In the genomic region with DNA sequence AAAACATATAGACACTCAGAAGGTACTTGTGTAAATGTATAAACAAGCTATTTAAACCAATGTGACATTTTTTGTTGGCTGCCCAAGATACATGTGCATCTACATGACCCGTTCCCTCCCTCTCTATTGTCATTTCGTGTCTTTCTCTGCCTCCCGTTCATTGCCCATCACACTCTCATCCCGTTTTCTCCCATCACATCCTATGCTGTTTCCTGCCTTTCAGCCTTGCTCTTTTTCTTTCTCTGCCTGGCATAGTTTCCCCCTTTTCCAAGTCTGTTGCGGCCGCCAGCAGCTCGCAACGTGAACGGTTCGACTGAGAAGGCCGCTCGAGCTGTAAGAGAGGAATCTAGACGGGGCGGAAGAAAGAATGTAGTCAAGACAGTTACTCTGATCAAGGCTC, we compare ENCODE assay signal across 19 mouse cellular contexts.
"Had no signal": no experiment of that assay in that cellular context is flagged by ENCODE, and none has a peak within 500 bp of the region (broad histone marks: within the 10 kb centered on the region; RNA-seq: fewer than 3 reads in every experiment).

No protein-coding gene starts in this region.

- H3K4me3 ChIP-seq: midbrain, embryonic 10.5 days; midbrain, embryonic 12.5 days; myocyte; neural tube, embryonic 13.5 days; neural tube, embryonic 15.5 days had no signal

- H3K9me3 ChIP-seq: midbrain, embryonic 10.5 days; midbrain, embryonic 12.5 days; neural tube, embryonic 13.5 days; neural tube, embryonic 15.5 days had no signal

- H3K9ac ChIP-seq: lung, embryonic 14.5 days; midbrain, embryonic 12.5 days; neural tube, embryonic 13.5 days; neural tube, embryonic 15.5 days had no signal

- H3K4me1 ChIP-seq: midbrain, embryonic 10.5 days; midbrain, embryonic 12.5 days; neural tube, embryonic 13.5 days; neural tube, embryonic 15.5 days had no signal

- ATAC-seq: midbrain, embryonic 16.5 days had no signal

- H3K27me3 ChIP-seq: midbrain, embryonic 12.5 days; neural tube, embryonic 13.5 days; neural tube, embryonic 15.5 days had no signal

- H3K4me2 ChIP-seq: lung, embryonic 14.5 days; midbrain, embryonic 12.5 days; neural tube, embryonic 13.5 days; neural tube, embryonic 15.5 days had no signal

- H3K36me3 ChIP-seq: midbrain, embryonic 10.5 days; midbrain, embryonic 12.5 days; neural tube, embryonic 13.5 days; neural tube, embryonic 15.5 days had no signal

- DNase-seq: lung, adult 18-20 months; lung, embryonic 14.5 days; lung, postnatal 10 days; lung, postnatal 4 days; midbrain, embryonic 14.5 days; retina, postnatal 1 day; right cerebral cortex, adult 18-20 months; right cerebral cortex, postnatal 25 days; right cerebral cortex, postnatal 4 days; spleen, adult 18-20 months; thymus, adult 18-20 months; thymus, postnatal 14 days; thymus, postnatal 36 days had no signal

- H3K27ac ChIP-seq: midbrain, embryonic 10.5 days; midbrain, embryonic 12.5 days; neural tube, embryonic 13.5 days; neural tube, embryonic 15.5 days had no signal
